Mouse (Mus musculus): ENCODE measurements around the gene Ulk3. TPM values are rescaled to one million over a fixed set of nuclear protein-coding genes. Genes with fewer than 3 reads are reported as not detected.

The Ulk3 gene
- polyA plus RNA-seq, 1 experiment from 2014 or later, result 20.4 TPM

DNA sequence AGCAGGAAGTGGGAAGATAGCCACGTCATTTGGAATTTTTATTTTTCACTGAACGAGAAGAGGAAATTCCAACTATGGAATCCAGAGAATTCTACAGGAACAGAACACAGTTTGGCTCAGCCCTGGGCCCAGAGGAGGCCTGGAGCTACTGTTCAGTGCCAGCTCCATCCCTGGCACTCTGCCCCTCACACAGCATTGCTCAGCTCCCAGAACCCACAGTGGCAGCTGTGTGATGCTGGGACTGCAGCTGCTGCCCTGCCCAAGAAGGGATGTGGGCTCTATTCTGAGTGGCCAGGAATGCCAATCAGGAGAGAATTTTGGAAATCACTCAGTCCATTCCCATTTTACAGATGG lies 12.1 kb downstream of the Ulk3 start:
- Histone ChIP-seq H3K9me3 (ENCODE audit: control insufficient read depth, low read length) (no peaks in the 10 kb centered on the region), H3K36me3 (ENCODE audit: control insufficient read depth, insufficient read depth, low read length) (no peaks in the 10 kb centered on the region; the same call in 1 of the 2 replicates), H3K27ac (replicated peaks; ENCODE audit: low read depth, low read length) (no peak overlapping the region), H3K4me2 (ENCODE audit: low read length) (no peak overlapping the region), H3K9ac (replicated peaks; ENCODE audit: low read length) (no peak overlapping the region), H3K4me3 (replicated peaks; ENCODE audit: low read depth, low read length) (no peak overlapping the region), H3K4me1 (ENCODE audit: control insufficient read depth, insufficient read depth, low read length) (peaks cover 28% of the 10 kb centered on the region), H3K27me3 (ENCODE audit: control insufficient read depth, insufficient read depth, low read length) (no peaks in the 10 kb centered on the region)
- WGBS, result 82% methylated on average over 2 of the region's 2 CpGs
- DNase-seq (peak; percentile 40), ATAC-seq (ENCODE audit: low FRiP score, low TSS enrichment) (no peak)

- Histone ChIP-seq H3K9me3 (ENCODE audit: control insufficient read depth, low read length) (no peaks in the 10 kb centered on the region), H3K4me2 (ENCODE audit: low read length) (no peak overlapping the region), H3K4me3 (replicated peaks; ENCODE audit: low read depth, low read length) (no peak overlapping the region), H3K27me3 (ENCODE audit: control insufficient read depth, insufficient read depth, low read length) (no peaks in the 10 kb centered on the region), H3K4me1 (ENCODE audit: control insufficient read depth, insufficient read depth, low read length) (peaks cover 32% of the 10 kb centered on the region), H3K9ac (replicated peaks; ENCODE audit: low read length) (no peak overlapping the region), H3K27ac (replicated peaks; ENCODE audit: low read depth, low read length) (no peak overlapping the region), H3K36me3 (ENCODE audit: control insufficient read depth, insufficient read depth, low read length) (no peaks in the 10 kb centered on the region)
- DNase-seq (no peak), ATAC-seq (ENCODE audit: low FRiP score, low TSS enrichment) (no peak)
- WGBS, result 72% methylated on average over 8 of the region's 8 CpGs
These were observed 12.8 kb downstream of the Ulk3 start for GRCm38 (mm10) chr9:57602098-57602497.

GRCm38 (mm10) chr9:57604875-57605274 lies 15.6 kb downstream of the Ulk3 start:
- 63% methylated on average over 4 of the region's 4 CpGs for WGBS
- DNase-seq, result no peak
- no peak for ATAC-seq (ENCODE audit: low FRiP score, low TSS enrichment)
- Histone ChIP-seq H3K4me3 (replicated peaks; ENCODE audit: low read depth, low read length) (no peak overlapping the region), H3K9me3 (ENCODE audit: control insufficient read depth, low read length) (no peaks in the 10 kb centered on the region), H3K36me3 (ENCODE audit: control insufficient read depth, insufficient read depth, low read length) (no peaks in the 10 kb centered on the region), H3K27ac (replicated peaks; ENCODE audit: low read depth, low read length) (no peak overlapping the region), H3K27me3 (ENCODE audit: control insufficient read depth, insufficient read depth, low read length) (0 out of 2 replicates have a peak, but pooled peaks cover 2% of the 10 kb centered on the region), H3K4me1 (ENCODE audit: control insufficient read depth, insufficient read depth, low read length) (peaks cover 22% of the 10 kb centered on the region), H3K4me2 (ENCODE audit: low read length) (no peak overlapping the region), H3K9ac (replicated peaks; ENCODE audit: low read length) (no peak overlapping the region)

- ATAC-seq (ENCODE audit: low FRiP score, low TSS enrichment) (peak; percentile 24; the same call in 1 of the 2 replicates), DNase-seq (peak; percentile 62)
- H3K9me3 ChIP-seq (ENCODE audit: control insufficient read depth, low read length), result no peaks in the 10 kb centered on the region
- H3K4me1 ChIP-seq (ENCODE audit: control insufficient read depth, insufficient read depth, low read length), result peaks cover 21% of the 10 kb centered on the region
- peak overlapping the region; percentile 41; the same call in 1 of the 2 replicates for H3K4me2 ChIP-seq (ENCODE audit: low read length)
- no peaks in the 10 kb centered on the region for H3K36me3 ChIP-seq (ENCODE audit: control insufficient read depth, insufficient read depth, low read length)
- no peak overlapping the region for H3K27ac ChIP-seq (replicated peaks; ENCODE audit: low read depth, low read length)
- 0 out of 2 replicates have a peak, but pooled peaks cover 2% of the 10 kb centered on the region for H3K27me3 ChIP-seq (ENCODE audit: control insufficient read depth, insufficient read depth, low read length)
- H3K4me3 ChIP-seq (replicated peaks; ENCODE audit: low read depth, low read length), result no peak overlapping the region
- WGBS, result 6% methylated on average over 9 of the region's 9 CpGs
- H3K9ac ChIP-seq (replicated peaks; ENCODE audit: low read length), result no peak overlapping the region
These were observed 16.3 kb downstream of the Ulk3 start for GRCm38 (mm10) chr9:57605503-57605902.

GRCm38 (mm10) chr9:57606139-57606851 lies 17.0 kb downstream of the Ulk3 start, which contains the start of gene Cplx3:
Gene Cplx3 (minus strand): TSS chr9:57606281.
- no peak within 1 kb of the TSS for H3K27ac ChIP-seq (replicated peaks; ENCODE audit: low read depth, low read length)
- peak within 1 kb of the TSS; percentile 41 for H3K4me2 ChIP-seq (ENCODE audit: low read length)
- no peak within 1 kb of the TSS for H3K9ac ChIP-seq (replicated peaks; ENCODE audit: low read length)
- H3K27me3 ChIP-seq (ENCODE audit: control insufficient read depth, insufficient read depth, low read length), result 0 out of 2 replicates have a peak, but pooled peaks cover 2% of the 10 kb centered on the region
- H3K36me3 ChIP-seq (ENCODE audit: control insufficient read depth, insufficient read depth, low read length), result no peaks in the 10 kb centered on the region
- WGBS, result 5% methylated on average over 24 of the region's 24 CpGs
- peaks cover 22% of the 10 kb centered on the region for H3K4me1 ChIP-seq (ENCODE audit: control insufficient read depth, insufficient read depth, low read length)
- no peaks in the 10 kb centered on the region for H3K9me3 ChIP-seq (ENCODE audit: control insufficient read depth, low read length)
- ATAC-seq (ENCODE audit: low FRiP score, low TSS enrichment), result peak; percentile 63; the same call in 1 of the 2 replicates
- DNase-seq, result peak; percentile 66
- H3K4me3 ChIP-seq (replicated peaks; ENCODE audit: low read depth, low read length), result no peak within 1 kb of the TSS

GRCm38 (mm10) chr9:57609803-57610202 lies 20.6 kb downstream of the Ulk3 start:
- Histone ChIP-seq H3K36me3 (ENCODE audit: control insufficient read depth, insufficient read depth, low read length) (no peaks in the 10 kb centered on the region), H3K27me3 (ENCODE audit: control insufficient read depth, insufficient read depth, low read length) (0 out of 2 replicates have a peak, but pooled peaks cover 2% of the 10 kb centered on the region), H3K9ac (replicated peaks; ENCODE audit: low read length) (no peak overlapping the region), H3K27ac (replicated peaks; ENCODE audit: low read depth, low read length) (no peak overlapping the region), H3K4me2 (ENCODE audit: low read length) (no peak overlapping the region), H3K9me3 (ENCODE audit: control insufficient read depth, low read length) (no peaks in the 10 kb centered on the region), H3K4me3 (replicated peaks; ENCODE audit: low read depth, low read length) (no peak overlapping the region), H3K4me1 (ENCODE audit: control insufficient read depth, insufficient read depth, low read length) (peaks cover 22% of the 10 kb centered on the region)
- 74% methylated on average over 3 of the region's 3 CpGs for WGBS
- DNase-seq (no peak), ATAC-seq (ENCODE audit: low FRiP score, low TSS enrichment) (no peak)

DNA sequence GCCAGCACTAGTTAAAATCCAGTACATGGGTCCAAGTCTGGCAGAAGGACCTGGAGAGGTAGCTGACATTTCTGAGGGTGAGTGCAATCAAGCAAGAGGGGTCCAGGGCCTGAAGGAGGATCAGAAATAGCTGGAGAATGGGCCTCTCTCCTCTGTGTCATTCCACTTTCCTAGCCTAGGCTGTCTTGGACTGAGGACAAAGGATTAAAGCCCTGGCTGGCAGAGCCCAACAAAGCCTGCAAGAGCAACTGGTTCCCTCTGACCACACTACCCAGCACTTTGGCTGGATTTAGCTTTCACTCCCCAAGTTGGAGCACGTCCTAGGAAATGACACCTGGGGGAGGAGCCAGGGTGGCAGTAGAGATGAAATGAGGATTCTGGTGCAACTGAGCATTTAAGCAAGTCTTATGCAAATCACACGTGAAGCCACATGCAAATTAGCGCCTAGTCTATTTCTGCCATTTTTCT lies 21.1 kb downstream of the Ulk3 start:
- H3K4me2 ChIP-seq (ENCODE audit: low read length), result no peak overlapping the region
- H3K4me3 ChIP-seq (replicated peaks; ENCODE audit: low read depth, low read length), result no peak overlapping the region
- H3K4me1 ChIP-seq (ENCODE audit: control insufficient read depth, insufficient read depth, low read length), result peaks cover 21% of the 10 kb centered on the region
- no peak overlapping the region for H3K9ac ChIP-seq (replicated peaks; ENCODE audit: low read length)
- DNase-seq, result peak; percentile 48
- no peaks in the 10 kb centered on the region for H3K36me3 ChIP-seq (ENCODE audit: control insufficient read depth, insufficient read depth, low read length)
- H3K27me3 ChIP-seq (ENCODE audit: control insufficient read depth, insufficient read depth, low read length), result 0 out of 2 replicates have a peak, but pooled peaks cover 2% of the 10 kb centered on the region
- whole genome bisulfite sequencing, result 45% methylated on average over 3 of the region's 3 CpGs
- no peaks in the 10 kb centered on the region for H3K9me3 ChIP-seq (ENCODE audit: control insufficient read depth, low read length)
- H3K27ac ChIP-seq (replicated peaks; ENCODE audit: low read depth, low read length), result no peak overlapping the region
- ATAC-seq (ENCODE audit: low FRiP score, low TSS enrichment), result no peak

DNA sequence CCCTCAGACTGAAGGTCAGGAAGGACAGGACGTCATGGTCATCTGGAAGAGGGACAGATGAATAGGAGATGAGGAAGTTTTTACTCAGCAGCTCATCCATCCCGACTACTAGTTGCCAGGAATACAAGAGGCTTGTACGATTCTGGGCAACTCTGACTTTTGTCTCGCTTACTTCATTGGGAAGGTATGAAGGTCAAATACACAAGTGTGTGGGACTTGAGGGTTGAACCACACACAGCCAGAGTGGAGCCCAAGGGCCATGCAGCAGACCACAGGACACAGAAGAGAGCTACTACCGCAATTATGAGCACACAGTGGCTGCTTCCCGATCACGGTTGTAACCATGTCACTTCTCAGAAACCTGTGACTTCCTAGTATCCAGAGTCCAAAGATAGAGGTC lies 23.3 kb downstream of the Ulk3 start:
- Histone ChIP-seq H3K4me2 (ENCODE audit: low read length) (no peak overlapping the region), H3K27me3 (ENCODE audit: control insufficient read depth, insufficient read depth, low read length) (0 out of 2 replicates have a peak, but pooled peaks cover 2% of the 10 kb centered on the region), H3K4me1 (ENCODE audit: control insufficient read depth, insufficient read depth, low read length) (0 out of 2 replicates have a peak, but pooled peaks cover 8% of the 10 kb centered on the region), H3K4me3 (replicated peaks; ENCODE audit: low read depth, low read length) (no peak overlapping the region), H3K36me3 (ENCODE audit: control insufficient read depth, insufficient read depth, low read length) (no peaks in the 10 kb centered on the region), H3K27ac (replicated peaks; ENCODE audit: low read depth, low read length) (no peak overlapping the region), H3K9ac (replicated peaks; ENCODE audit: low read length) (no peak overlapping the region), H3K9me3 (ENCODE audit: control insufficient read depth, low read length) (no peaks in the 10 kb centered on the region)
- no peak for DNase-seq
- no peak for ATAC-seq (ENCODE audit: low FRiP score, low TSS enrichment)
- WGBS, result 88% methylated on average over 7 of the region's 7 CpGs

GRCm38 (mm10) chr9:57613975-57614374 lies 24.7 kb downstream of the Ulk3 start:
- Histone ChIP-seq H3K4me3 (replicated peaks; ENCODE audit: low read depth, low read length) (no peak overlapping the region), H3K36me3 (ENCODE audit: control insufficient read depth, insufficient read depth, low read length) (no peaks in the 10 kb centered on the region), H3K27ac (replicated peaks; ENCODE audit: low read depth, low read length) (no peak overlapping the region), H3K9ac (replicated peaks; ENCODE audit: low read length) (no peak overlapping the region), H3K9me3 (ENCODE audit: control insufficient read depth, low read length) (no peaks in the 10 kb centered on the region), H3K27me3 (ENCODE audit: control insufficient read depth, insufficient read depth, low read length) (no peaks in the 10 kb centered on the region), H3K4me1 (ENCODE audit: control insufficient read depth, insufficient read depth, low read length) (0 out of 2 replicates have a peak, but pooled peaks cover 8% of the 10 kb centered on the region), H3K4me2 (ENCODE audit: low read length) (no peak overlapping the region)
- ATAC-seq (ENCODE audit: low FRiP score, low TSS enrichment) (no peak), DNase-seq (no peak)
- WGBS, result 88% methylated on average over 7 of the region's 7 CpGs
